Mouse (Mus musculus) intestine, postnatal 0 days (tissue): Measurements from ENCODE around the gene Mphosph9. TPM values are rescaled to one million over a fixed set of nuclear protein-coding genes. Genes with fewer than 3 reads are reported as not detected.
A peak's percentile ranks its signal among the peaks of the same experiment; 100 is the strongest.
"Not testable (repeated sequence)": the region's sequence is repeated elsewhere in the genome, so short reads cannot be mapped to it uniquely, and the experiment has no call there.

Source experiments
- ATAC-seq: fragments of 200-750 bp; cut with Nextera tagmentation; 2 replicates; pipeline ENCODE4 v1.8.0; 2017; ENCODE audit warnings: mild to moderate bottlenecking, moderate TSS enrichment, moderate library complexity
- H3K27ac ChIP-seq: fragments of 300-500 bp; sonication (generic); 2 replicates; pipeline ENCODE4 v1.5.1; 2014; ENCODE audit warnings: mild to moderate bottlenecking, low read depth, low read length, moderate library complexity
- H3K27me3 ChIP-seq: fragments of 300-500 bp; sonication (generic); replicated peaks from 2 replicates; pipeline ENCODE4 v1.6.1; 2014; ENCODE audit warnings: low read length, mixed read lengths; ENCODE audit not compliant: control insufficient read depth, insufficient read depth
- H3K36me3 ChIP-seq: fragments of 300-500 bp; sonication (generic); 2 replicates; pipeline ENCODE4 v1.6.1; 2014; ENCODE audit warnings: mild to moderate bottlenecking, moderate library complexity; ENCODE audit not compliant: control insufficient read depth, insufficient read depth
- H3K4me1 ChIP-seq: fragments of 300-500 bp; sonication (generic); replicated peaks from 2 replicates; pipeline ENCODE4 v1.6.1; 2014; ENCODE audit warnings: antibody characterized with exemption, low read length, mixed read lengths; ENCODE audit not compliant: control insufficient read depth, insufficient read depth
- H3K4me2 ChIP-seq: fragments of 300-500 bp; sonication (generic); replicated peaks from 2 replicates; pipeline ENCODE4 v1.6.1; 2014; ENCODE audit warnings: low read depth, mild to moderate bottlenecking, moderate library complexity
- H3K4me3 ChIP-seq: fragments of 300-500 bp; sonication (generic); 2 replicates; pipeline ENCODE4 v1.5.1; 2014; ENCODE audit warnings: low read depth, low read length
- H3K9ac ChIP-seq: fragments of 300-500 bp; sonication (generic); 2 replicates; pipeline ENCODE4 v1.6.1; 2014; ENCODE audit warnings: mild to moderate bottlenecking, low read depth, low read length
- H3K9me3 ChIP-seq: fragments of 300-500 bp; sonication (generic); 2 replicates; pipeline ENCODE4 v1.6.1; 2016; ENCODE audit warnings: mixed run types; ENCODE audit not compliant: control insufficient read depth
- CTCF ChIP-seq: sonication (generic); IDR thresholded peaks from 2 replicates; pipeline ENCODE4 v1.5.1; 2016; ENCODE audit warnings: low read depth, mild to moderate bottlenecking, control low read depth, antibody characterized with exemption, moderate library complexity
- WGBS: fragments of 180-500 bp; shearing (Covaris S2); extraction: QIAGEN DNeasy Blood & Tissue Kit; methylation state at CpG from one replicate; pipeline ENCODE4 v1.1.7; 2014; 5-methylcytosine and 5-hydroxymethylcytosine counted together
- polyA plus RNA-seq: library from polyadenylated mRNA; unstranded; fragments of >200 nt; fragmentation: Nextera tagmentation; extraction: Ambion mirVana; gene quantifications from 2 replicates; pipeline ENCODE4 v1.2.1, GENCODE M21; 2015

Gene Mphosph9
- polyA plus RNA-seq, 1 experiment from 2014 or later = 2.6 TPM

DNA sequence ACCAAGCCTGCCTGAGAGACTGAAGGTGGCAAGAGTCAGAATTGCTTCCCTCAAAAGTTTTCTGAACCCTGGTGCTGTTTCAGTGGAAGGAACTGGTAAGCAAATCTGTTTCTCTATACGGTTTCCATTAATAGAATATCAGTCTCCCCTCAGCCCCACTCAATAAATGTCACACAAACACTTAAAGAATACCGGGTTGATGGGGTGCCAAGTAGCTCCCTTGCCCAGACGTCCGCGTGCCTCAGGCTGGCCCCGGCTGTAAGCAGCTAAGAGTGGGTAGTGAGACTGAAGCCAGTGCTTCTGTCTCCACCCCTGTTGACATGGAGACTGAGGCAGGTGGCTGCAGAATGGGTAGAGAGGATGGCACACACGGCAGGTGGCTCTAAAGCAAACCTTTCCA lies 108.8 kb downstream of the Mphosph9 start:
- Histone ChIP-seq H3K27ac (no peak overlapping the region), H3K4me2 (no peak overlapping the region), H3K9ac (no peak overlapping the region), H3K9me3 (no peaks in the 10 kb centered on the region), H3K4me1 (0 out of 2 replicates have a peak, but pooled peaks cover 3% of the 10 kb centered on the region), H3K27me3 (no peaks in the 10 kb centered on the region), H3K4me3 (no peak overlapping the region), H3K36me3 (no peaks in the 10 kb centered on the region; the same call in 1 of the 2 replicates)
- TF ChIP-seq CTCF = no peak
- ATAC-seq = no peak
- WGBS = 66% methylated on average over 7 of the region's 7 CpGs

DNA sequence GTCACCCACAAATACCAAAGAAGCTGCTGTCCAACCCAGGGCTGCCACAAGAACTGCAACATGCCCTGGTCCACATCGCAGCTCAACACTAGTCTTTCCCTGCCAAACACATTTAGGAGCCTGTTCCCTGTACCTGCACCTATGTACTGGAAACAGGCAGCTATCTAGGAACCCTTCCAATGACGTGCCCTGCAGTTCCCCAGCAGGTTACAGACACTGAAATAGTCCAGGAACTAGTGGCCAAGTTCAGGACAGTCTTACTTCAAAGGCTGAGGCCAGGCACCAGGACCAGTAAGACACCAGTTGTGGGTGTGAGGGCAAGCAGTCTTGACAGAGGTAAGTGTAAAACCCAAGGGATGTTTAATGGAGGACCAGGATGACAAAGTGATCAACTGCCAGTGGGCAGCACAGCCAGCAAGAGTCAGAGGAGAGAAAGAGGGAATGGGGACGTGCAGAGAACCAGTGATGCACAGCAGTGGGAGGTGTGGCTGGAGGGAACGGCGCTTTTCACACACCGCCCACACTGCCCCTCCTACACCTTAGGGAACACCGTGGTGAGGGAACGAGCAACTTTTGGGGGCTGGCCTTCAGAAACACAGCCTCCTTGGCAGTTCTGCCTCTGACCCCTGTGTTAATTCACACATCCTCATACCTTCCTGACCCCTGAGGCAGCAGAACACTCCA lies 110.1 kb downstream of the Mphosph9 start:
- Histone ChIP-seq H3K4me2 (no peak overlapping the region), H3K27me3 (no peaks in the 10 kb centered on the region), H3K9me3 (no peaks in the 10 kb centered on the region), H3K4me3 (no peak overlapping the region), H3K36me3 (no peaks in the 10 kb centered on the region; the same call in 1 of the 2 replicates), H3K4me1 (0 out of 2 replicates have a peak, but pooled peaks cover 3% of the 10 kb centered on the region), H3K9ac (no peak overlapping the region), H3K27ac (no peak overlapping the region)
- no peak for TF ChIP-seq CTCF
- no peak for ATAC-seq
- WGBS = 61% methylated on average over 7 of the region's 8 CpGs

DNA sequence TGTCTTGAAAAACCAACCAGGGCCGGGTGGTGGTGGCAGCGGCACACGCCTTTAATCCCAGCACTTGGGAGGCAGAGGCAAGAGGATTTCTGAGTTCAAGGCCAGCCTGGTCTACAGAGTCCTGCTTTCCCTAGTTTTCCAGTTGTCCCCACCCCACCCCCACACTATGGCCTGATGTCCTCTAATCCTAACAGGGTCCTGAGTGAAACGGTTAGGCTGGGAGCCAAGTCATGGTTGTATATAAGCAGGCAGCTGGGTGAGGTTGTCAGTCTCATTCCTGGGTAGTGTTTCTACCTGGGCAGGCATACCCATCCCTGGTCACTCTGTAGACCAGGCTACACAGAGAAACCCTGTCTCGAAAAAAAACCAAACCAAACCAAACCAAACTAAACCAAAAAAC lies 110.7 kb downstream of the Mphosph9 start:
- not testable (repeated sequence) for H3K9ac ChIP-seq, H3K4me2 ChIP-seq, H3K4me3 ChIP-seq, ATAC-seq, H3K9me3 ChIP-seq, H3K36me3 ChIP-seq, H3K27ac ChIP-seq, H3K4me1 ChIP-seq, H3K27me3 ChIP-seq
- 86% methylated on average over 5 of the region's 5 CpGs for WGBS

DNA sequence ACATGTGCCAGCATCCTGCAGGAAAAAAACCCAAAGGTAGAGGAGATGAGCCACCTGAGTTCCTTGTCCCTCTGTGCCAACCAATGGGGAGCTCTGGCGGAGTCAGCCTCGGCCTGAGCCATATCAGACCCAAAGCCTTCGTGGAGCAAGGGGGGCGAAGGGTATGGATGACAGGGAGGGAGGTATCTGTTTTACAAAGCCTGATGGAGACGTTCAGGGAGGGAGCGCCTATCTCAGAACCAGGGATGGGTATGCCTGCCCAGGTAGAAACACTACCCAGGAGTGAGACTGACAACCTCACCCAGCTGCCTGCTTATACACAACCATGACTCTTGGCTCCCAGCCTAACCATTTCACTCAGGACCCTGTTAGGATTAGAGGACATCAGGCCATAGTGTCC lies 111.4 kb downstream of the Mphosph9 start:
- no peaks in the 10 kb centered on the region for H3K27me3 ChIP-seq
- H3K27ac ChIP-seq = no peak overlapping the region
- H3K9ac ChIP-seq = no peak overlapping the region
- WGBS = 89% methylated on average over 6 of the region's 6 CpGs
- ATAC-seq = no peak
- no peak overlapping the region for H3K4me2 ChIP-seq
- no peak overlapping the region for H3K4me3 ChIP-seq
- TF ChIP-seq CTCF = no peak
- no peaks in the 10 kb centered on the region; the same call in 1 of the 2 replicates for H3K36me3 ChIP-seq
- H3K4me1 ChIP-seq = no peaks in the 10 kb centered on the region
- H3K9me3 ChIP-seq = no peaks in the 10 kb centered on the region

DNA sequence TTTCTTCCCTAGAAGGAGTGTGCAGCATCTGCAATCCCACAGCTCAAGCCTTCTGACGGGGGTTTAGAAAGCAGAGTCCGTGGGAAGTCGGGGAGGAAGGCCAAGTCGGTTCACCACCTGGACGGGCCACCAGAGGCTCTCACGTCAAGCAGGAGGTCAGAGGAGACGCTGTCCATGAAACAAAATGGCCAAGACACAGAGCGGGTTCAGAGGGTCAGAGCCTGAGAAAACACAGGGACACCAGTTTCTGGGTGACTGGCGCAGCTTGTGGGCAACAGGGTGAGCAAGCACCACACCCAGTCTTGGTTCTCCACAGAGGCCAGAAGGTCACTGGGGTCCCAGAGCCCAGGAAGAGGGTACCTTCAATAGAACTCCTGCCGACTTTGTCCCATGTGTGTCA lies 112.1 kb downstream of the Mphosph9 start:
- Histone ChIP-seq H3K4me3 (no peak overlapping the region), H3K27me3 (no peaks in the 10 kb centered on the region), H3K27ac (0 out of 2 replicates have a peak overlapping the region, but pooled peaks have one; percentile 41), H3K9me3 (no peaks in the 10 kb centered on the region), H3K36me3 (no peaks in the 10 kb centered on the region; the same call in 1 of the 2 replicates), H3K4me1 (no peaks in the 10 kb centered on the region), H3K4me2 (no peak overlapping the region), H3K9ac (no peak overlapping the region)
- no peak for ATAC-seq
- TF ChIP-seq CTCF = no peak
- 77% methylated on average over 10 of the region's 10 CpGs for WGBS

DNA sequence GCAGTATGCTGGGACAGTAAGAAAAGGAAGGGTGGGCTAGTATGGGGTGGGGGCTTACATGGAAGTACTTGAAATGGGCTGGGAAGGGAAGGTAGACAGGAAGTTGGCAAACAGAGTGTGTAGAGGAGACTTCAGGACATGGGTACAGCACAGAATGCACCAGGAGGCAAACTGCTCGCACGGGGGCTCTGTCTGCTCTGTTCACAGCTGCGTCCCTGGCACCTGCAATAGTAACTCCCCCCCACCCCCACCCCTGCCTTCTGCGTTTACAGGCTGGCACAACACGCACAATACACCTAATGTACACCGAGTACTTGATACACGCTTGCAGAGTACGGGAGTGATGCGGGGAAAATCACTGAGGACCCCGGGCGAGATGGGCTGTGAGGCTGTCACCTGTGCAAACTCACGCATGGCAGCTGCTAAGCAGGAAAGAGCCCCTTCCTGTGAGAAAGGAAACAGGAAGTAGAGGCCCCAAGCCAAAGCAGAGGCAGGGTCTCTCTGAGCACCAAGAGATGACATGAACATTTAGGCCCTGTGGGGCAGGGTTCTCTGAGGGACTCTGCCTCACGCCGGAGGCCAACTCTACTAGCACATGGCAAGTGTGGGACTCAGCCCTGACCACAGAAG lies 113.1 kb downstream of the Mphosph9 start:
- WGBS = 82% methylated on average over 14 of the region's 14 CpGs

More for the DNA sequence above, 113.1 kb downstream of the Mphosph9 start:
- no peaks in the 10 kb centered on the region for H3K4me1 ChIP-seq
- no peak overlapping the region for H3K4me3 ChIP-seq
- H3K4me2 ChIP-seq = no peak overlapping the region
- peak overlapping the region; percentile 57 for H3K27ac ChIP-seq
- no peak for TF ChIP-seq CTCF
- H3K9ac ChIP-seq = no peak overlapping the region
- H3K36me3 ChIP-seq = no peaks in the 10 kb centered on the region; the same call in 1 of the 2 replicates
- no peak for ATAC-seq
- no peaks in the 10 kb centered on the region for H3K9me3 ChIP-seq
- no peaks in the 10 kb centered on the region for H3K27me3 ChIP-seq
